Mouse (Mus musculus) ES-Bruce4 (cell line): ENCODE data around the gene Dab2ip.

Source experiments
- CTCF ChIP-seq: IDR thresholded peaks from one replicate; pipeline ENCODE4 v1.8.1; 2011; ENCODE audit warnings: low read depth, low read length
- EP300 ChIP-seq: IDR thresholded peaks from 2 replicates; pipeline ENCODE4 v1.6.1; 2011; ENCODE audit warnings: low read depth, low read length; ENCODE audit not compliant: insufficient read depth
- POLR2A ChIP-seq: IDR thresholded peaks from one replicate; pipeline ENCODE4 v1.8.1; 2011; ENCODE audit warnings: low read length; ENCODE audit not compliant: insufficient read depth

- TF ChIP-seq EP300 (no peak), POLR2A (no peak), CTCF (no peak)
Measured at GRCm38 (mm10) chr2:35558826-35559550, 922 bp downstream of the Dab2ip start.
